Mouse (Mus musculus): ENCODE measurements at regions not wholly inside any gene's neighbourhood (a gene's known extent, or its start where the extent isn't known, plus 50 kb on each side); places are given as distances from the start of the nearest gene placed in this dataset.

GRCm38 (mm10) chr1:181289385-181290035, 62.9 kb upstream of the Cnih3 start:
- TF ChIP-seq POLR2A (IDR thresholded peaks at IDR 0.05; ENCODE audit: borderline replicate concordance, extremely low read depth, low read depth, low read length) (no peak), CTCF (IDR thresholded peaks at IDR 0.05; ENCODE audit: insufficient read depth, low read length) (no peak)
